Mouse (Mus musculus) thymus, adult 18-20 months (tissue): Measurements from ENCODE around the gene Napsa.

Experiments used
- DNase-seq, 2 experiments: peaks; one replicate each; pipeline ENCODE4 v3.0.0; 2022; ENCODE audit warnings: mixed read lengths in 2 of 2

Gene Napsa

DNA sequence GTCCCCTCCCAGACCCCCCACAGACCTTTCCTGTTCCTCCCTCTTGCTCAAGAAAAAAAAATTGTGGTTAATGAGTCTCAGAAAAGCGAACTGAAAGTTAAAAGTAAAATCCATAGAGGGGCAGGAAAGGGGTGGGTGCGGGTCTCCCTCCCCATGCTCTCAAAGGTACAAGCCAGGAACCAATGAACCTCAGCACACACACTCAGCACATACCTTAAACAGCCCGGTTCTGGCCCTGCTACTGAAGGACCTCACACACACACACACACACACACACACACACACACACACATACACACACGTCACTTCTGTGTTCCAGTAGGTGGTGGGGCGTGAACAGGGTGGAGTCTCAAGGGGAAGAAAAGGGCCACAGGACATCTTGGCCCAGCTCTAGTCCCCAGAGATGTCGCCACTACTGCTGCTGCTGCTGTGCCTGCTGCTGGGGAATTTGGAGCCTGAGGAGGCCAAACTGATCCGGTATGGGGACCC lies at the start of gene Napsa:
TSS of gene Napsa (plus strand) at position 168 of the 489 bp plus-strand sequence.
- peak in 1 of 2 experiments; percentile 23 for DNase-seq

DNA sequence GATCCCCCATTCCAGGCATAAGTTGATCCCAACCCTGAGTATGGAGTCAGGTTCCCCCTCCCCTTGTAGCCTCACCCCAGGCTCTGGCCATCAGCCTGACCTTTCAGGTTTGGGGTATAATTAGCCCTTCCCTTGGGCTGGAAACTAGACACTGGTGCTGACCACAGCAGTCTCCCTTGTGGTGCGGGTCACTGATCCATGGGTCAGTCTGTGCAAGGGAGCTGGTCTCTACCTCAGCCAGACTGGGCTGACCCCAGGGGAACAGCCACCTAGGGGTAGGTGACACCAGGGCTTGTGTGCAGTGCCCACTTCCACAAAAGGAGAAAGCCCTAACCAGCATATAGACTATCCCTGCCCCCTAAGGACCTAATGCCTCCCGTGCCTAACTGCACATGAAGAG lies 49.1 kb upstream of the Napsa start:
- no peak for DNase-seq

DNA sequence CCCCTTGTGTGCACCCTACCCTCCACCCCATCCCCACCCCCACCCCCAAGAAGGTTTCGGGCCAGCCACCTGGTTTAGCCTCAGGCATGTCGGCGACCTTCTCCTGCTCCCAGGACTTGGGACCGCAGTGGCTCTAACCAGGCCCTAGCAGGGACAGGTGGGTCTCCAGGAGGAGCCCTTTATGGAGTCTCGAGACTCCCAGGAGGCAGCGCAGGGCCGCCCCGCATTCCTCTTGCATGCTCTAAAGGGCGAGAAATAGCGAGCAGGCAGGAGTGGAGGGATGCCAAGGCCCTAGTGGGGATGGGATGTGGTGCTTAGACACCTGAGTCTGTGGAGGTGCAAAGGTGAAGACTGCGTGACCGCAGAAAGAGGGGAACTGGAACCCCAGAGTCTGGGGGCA lies 47.7 kb upstream of the Napsa start, which contains the start of gene Mybpc2:
TSS of gene Mybpc2 (minus strand) at position 155 of the 400 bp plus-strand sequence.
- DNase-seq = no peak

DNA sequence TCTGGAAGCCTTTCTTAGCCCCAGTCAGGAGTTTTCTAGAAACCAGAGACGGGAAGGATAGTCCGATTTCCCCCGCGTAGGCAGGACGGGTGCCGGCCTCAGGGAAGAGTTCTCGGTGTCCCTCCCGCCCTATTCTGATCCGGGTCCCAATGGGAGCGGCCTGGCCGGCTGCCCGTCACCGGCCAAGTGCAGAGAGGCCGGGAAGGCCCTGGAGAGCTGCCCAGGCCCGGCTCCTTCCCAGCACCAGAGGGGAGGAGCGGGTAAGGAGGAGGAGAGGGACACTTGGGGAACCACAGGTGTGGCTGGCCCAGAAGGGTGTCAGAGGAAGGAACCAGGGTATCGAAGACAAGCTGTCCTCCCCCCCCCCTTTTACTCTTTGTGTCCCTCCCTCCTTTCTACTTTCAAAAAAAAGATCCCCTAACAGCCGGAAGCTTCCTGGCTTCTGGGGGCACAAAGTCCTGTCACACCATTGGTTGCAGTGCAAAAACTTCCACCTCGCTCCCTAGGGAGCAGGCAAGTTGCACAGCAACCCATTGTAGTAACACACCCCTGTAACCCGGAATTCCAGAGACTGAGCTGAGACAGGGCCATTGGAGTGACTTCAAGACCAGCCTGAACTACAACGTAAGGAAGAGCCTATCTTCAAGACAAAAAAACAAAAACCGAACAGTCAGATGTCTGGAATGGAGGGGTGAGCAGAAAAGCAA lies 46.9 kb upstream of the Napsa start:
- no peak for DNase-seq

DNA sequence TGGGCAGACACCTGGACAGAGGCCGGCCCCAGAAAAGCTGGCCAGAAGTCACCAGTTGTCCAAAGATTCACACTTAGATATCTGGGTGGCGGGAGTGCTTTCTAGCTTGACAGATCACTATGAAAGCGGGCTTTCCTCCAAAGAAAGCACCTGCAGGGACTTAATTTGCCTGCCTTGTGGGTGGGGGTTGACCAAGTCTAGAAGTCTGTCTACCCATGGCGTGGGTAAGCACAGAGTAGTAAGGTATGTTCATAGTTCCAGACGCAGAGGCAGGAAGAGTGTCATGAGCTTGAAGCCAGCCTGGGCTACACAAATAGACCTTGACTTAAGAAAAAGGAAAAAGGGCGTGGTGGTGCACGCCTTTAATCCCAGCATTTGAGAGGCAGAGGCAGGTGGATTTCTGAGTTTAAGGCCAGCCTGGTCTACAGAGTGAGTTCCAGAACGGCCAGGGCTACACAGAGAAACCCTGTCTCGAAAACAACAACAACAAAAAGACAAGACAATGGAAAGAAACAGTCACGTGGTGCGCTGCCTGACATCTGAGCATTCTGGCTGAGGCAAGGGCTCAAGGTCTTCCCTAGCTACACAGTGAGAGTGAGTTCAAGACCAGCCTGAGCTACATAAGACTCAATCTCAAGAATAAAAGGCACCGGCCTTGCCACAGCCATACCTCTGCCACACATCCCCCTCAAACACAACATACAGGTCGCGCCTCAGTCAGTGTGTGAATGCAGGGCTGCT lies 45.6 kb upstream of the Napsa start:
- DNase-seq = no peak

DNA sequence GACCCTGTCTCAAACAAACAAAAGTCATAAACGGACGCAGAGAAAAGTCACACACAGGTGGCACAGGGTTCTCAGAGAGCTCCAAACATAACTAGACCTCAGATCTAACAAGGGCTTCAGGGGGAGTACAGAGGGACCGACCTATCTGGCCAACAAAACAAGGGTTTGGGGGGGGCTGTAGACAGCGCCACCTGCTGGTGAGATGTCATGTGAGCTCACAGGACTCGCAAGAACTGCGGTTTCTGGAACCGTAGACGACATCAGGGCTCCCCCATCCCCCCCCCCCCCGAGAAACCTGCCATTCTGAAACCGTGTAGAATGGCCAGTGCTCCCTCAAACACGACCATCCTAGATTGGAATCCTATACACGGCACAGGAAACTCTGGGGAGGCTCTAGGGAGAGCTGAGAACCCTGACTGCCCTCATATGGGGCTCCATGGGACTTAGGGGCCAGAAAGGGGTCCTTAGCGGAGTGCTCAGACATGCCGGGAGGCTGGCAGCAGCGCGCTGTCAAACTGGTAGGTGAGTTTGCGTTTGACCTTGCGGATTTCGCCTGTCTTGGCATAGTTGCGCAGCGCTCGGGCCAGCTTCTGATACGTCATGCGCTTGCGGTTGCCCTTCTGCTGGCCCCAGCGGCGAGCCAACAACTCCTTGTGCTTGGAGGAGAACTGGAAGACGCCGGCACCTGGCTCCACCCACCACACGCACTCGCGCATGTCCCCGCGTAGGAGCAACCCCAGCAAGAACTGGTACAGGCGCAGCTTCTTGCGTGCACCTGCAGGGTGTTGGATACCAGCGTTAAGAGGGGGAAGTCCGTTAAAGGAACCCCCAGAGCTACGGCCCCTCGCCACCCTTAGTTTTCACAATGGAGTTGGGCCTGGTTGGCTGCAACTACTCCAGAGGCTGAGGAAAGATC lies 44.4 kb upstream of the Napsa start:
- DNase-seq = peak; percentile 75 to 78

DNA sequence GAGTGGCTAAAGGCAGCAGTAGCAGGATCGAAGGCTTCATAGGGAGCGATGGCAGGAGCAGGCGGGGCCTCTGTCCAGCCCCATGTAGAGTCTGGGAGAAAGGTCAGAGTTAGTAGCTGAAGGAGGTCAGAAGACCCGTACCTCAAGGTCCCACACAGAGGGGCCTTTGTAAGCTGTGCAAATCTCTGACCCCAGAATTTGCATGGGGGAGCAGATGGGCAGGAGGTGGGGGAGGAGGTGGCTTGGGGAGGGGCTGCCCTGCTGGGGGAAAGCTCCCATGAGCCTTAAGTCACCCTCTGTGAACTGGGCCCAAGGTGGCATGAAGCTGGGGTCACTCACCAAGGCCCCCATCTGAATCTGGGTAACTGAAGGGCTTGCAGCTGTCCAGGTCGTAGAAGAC lies 42.7 kb upstream of the Napsa start:
- no peak for DNase-seq

DNA sequence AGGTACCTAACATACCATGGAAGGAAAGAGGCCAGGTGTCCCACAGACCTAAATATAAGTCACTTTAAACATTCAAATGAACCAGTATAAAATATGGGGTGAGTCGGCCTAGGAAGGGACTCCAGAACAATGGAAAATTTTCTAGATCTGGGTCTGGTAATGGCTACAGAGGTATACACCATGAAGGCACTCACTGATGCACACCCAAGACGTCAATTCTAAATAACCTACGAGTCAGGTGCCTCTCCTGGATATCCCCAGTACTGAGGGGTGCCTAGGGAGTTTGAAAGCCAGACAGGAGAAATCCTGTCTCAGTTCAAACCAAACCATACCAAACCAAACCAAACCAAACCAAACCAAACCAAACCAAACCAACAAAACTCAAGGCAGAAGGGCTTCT lies 41.7 kb upstream of the Napsa start:
- no peak for DNase-seq

DNA sequence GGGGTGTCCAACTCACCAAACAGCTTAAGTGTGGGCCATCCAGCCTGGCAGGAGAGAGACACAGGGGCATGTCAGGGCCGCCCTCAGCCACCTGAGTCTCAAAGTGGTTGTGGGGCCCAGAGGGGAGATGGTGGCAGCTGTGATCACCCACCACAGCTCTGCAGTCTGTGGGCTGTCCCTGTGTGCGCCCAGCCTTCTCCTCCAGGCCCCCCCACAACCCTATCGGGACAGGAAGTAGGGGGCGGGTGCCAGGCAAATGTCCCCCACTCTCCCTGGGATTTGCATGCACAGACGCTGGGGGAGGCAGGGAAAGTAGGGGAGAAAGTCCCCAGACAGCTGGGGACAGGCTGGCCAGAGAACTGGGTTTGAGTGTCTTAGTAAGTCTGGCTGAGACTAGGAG lies 41.0 kb upstream of the Napsa start:
- no peak for DNase-seq

DNA sequence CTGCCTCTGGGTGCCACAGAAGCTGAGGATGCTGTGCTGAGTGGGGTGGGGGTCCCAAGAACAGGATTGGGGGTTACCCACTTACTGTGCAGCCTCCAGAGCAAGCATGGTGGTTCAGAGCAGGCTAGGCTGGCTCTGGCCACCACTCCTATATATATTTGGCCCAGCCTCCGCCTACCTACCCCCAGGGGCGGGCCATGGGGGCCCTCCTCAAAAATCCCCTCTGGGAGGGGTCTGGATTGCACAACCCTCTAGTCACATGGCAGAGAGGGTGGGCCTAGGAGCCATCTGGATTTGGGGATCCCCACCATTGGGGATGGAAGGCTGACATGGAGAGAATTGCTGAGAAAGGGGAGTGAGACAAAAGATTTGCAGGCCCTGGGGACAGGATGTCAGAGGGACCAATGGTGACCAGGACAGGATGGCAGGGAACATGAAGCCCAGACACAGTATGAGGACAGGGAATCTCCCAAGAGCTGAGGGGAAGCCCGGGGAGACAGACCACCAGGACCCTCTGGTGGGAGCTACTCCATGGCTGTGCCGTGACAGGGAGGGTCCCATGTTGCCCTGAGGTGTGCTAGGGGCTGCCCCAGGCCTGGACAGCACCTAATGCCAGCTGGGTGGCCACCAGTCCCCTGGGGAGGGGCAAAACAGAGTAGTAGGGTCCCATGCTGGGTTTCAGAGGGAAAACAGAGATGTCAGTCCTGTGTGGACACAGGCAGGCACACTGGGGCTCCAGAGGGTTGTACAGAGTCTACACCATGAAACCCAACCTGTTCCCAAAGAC lies 40.0 kb upstream of the Napsa start, which contains the start of gene Spib:
TSS of gene Spib (minus strand) at position 126 of the 787 bp plus-strand sequence.
- DNase-seq = no peak

DNA sequence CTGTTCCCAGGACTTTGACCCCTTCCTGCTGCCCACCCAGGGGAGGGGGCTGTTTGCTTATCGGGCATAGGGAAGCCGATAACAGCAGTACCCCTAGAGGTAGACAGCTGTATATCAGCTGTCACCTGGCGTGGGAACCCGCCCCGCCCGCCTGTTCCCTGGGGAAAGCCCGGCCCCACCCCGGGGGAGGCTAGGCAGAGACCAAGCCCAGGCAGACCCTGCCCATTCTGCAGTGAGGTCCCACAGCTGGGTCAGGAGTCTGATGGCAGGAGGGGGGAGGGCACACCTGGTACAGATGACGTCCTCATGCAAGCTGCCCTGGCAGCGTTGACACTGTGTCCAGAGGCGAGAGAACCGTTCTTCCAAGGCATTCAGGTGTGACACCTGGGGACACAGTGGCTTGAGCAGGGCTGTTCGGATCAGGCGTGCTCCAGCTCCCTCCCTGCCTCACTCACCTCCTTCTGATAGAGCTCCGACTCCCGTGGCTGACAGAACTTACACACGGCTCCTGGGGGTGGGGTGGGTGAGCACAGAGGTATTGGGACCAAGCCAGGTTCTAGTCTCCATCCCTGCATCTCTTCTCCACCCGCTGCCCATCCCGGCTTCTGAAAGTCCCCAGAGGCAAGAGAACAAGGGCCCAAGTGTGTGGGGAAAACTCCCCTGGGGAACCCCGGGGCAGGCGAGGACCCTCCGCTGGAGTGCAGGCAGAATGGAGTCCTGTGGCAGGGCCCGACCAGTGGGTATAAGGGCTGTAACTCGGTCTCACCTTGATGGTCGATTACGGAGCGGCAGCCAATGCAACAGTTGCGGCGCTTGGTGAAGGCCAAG lies 39.0 kb upstream of the Napsa start:
- DNase-seq = no peak

DNA sequence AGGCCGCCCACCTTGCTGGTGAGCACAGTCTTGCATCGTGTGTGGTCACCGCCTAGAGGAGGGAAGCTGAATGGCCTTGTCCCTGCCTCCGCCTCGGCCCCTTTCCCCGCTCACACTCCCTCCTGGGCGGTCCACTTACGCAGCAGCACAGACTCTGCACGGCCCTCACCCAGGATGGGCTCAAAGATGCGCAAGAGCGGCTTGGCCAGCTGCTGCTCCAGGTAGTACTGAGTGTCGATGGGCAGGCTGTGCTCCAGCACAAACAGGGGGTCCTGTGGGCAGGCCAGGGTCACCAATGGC lies 38.5 kb upstream of the Napsa start:
- DNase-seq = no peak

DNA sequence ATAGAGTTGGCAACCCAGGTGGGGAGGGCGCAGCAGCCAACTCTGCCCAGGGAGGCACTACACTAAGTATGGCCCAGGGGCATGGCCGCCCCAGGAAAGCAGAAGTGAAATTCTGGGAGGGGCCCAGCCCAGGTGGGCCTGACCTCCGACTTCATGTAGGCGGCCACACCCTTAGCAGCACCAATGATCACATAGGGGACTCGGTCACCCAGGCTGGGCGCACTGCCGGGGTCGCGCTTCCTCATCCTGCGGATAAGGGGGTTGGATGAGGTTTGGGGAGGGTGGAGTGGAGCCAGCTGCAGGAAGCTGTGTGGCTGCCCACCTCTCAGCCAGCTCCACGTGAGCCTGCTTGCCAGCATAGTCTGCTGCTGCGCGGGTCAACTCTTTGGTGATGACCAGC lies 37.9 kb upstream of the Napsa start:
- no peak for DNase-seq

DNA sequence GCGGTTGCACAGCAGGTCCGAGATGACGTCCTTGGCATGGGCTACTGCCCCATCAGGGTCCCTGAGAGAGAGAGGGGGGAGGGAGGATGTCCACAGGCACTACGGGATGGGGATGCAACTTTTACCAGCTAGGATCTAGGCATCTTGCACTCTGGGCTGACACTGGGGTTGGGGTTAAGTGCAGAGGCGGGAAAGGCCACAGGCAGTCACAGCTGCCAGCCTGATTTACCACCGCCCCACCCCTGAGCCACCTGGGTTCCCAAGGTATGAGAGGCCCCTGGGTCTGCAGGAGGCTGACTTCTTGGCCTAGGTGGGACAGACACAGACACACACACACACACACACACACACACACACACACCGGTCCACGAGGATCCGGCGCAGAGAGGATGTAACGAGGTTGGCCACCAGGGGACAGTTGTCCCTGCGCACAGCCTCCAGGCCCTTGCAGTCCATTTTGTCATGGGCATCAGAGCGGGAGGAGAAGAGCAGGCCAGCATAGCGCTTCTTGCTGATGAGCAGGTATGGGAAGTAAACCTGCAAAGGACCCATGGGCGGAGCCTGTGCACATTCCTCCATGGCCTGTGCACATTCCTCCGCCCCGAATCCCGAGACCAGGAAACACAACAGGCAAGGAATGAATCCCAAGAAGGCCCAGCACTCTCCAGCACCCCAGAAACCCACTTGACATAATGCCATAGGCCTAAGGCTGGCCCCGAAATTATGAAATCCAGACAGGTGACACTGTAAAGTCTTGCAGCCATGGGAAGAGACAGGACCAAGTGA lies 37.3 kb upstream of the Napsa start:
- DNase-seq = no peak

DNA sequence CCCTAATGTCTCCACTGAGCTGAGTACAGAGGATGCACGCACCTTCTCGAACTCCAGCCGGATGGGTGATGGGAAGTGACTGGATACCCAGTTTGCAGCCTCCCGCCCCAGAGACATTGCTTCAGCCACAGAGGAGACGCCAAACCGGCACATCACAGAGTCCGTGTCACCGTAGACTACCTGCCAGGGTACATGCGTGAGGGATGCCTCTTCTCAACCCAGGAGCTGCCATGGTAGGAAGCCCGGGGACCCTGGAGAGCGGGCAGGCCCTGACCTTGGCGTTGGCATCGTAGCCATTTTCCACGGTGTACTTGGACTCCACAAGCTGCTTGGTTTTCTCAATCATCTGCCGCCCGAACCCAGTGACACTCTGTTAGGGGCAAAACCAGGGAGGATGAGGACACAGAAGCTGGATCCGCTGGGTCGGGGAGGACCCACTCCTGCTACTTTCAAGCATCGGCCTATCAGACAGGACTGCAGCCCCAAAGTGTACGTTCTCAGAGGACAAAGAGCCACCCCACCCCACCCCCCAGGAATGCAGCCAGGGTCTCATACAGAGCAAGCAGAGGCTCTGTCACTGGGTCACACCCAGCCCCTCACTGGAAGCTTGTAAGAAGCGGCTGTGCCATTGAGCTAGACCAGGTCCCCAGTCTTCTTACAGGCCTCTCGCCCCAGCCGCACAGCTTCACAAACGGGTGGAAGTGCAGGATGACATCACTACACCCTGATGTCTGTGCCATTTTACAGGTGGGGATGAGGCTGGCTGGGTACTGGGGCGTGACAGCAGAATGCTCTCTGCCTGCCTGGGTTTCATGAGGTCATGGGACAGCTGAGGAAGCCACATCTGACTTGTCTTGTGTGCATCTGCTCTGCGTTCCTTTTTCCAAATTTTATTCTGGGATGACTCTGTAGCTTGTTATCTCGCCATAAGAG lies 36.3 kb upstream of the Napsa start:
- DNase-seq = no peak

DNA sequence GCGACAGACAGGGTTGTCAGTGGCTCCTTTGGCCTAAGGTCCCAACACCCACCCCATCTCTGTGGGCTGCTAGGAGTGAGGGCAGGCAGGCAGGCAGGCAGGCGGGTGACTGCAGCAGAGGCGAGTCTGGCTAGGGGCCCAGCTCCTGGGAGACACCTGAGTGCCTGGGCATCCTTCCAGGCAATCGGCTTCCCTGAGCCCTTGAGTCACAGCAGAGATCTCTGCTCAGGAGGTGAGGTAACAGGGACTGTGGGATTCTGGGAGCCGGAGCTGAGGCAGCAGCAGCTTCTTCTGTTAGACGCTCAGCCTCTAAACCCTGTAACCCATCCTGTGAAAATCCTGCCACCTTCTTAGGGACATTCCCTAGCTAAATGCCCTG lies 35.6 kb upstream of the Napsa start:
- no peak for DNase-seq

DNA sequence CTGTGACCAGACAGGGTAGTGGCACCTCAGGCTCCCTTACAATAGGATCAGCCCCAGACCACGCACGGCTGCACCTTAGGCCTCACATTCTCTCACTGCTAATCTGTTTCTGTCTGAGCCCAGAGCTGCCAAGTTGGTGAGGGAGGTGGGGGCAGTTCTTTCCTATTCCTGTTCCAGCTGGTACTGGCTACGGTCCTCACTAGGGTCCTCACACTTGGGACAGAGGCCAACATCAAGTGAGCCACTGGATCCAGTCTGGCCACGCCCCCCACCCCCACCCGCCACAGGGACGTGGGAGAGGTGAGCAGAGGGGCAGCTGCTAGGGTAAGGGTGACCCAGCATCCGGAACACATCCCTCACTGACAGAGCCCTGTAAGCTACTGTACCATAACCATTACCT lies 35.2 kb upstream of the Napsa start:
- no peak for DNase-seq

DNA sequence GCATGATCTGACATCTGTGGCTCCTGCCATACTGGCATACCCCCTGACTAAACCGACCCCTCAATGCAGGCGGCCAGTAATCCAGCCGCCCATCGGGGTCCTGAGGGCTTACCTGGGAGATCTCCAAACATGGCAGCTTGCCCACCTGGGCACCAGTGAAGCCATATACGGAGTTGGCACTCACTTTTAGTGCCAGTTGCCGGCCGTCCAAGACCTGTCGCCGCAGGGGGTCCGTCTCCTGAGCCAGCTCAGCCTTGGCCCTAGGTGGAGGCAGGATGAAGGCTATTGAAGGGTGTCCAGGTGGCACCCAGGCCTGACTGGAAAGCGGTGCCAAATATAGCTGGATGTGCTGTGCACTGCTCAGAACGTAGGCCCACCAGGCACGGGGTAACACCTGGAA lies 34.7 kb upstream of the Napsa start:
- no peak for DNase-seq

DNA sequence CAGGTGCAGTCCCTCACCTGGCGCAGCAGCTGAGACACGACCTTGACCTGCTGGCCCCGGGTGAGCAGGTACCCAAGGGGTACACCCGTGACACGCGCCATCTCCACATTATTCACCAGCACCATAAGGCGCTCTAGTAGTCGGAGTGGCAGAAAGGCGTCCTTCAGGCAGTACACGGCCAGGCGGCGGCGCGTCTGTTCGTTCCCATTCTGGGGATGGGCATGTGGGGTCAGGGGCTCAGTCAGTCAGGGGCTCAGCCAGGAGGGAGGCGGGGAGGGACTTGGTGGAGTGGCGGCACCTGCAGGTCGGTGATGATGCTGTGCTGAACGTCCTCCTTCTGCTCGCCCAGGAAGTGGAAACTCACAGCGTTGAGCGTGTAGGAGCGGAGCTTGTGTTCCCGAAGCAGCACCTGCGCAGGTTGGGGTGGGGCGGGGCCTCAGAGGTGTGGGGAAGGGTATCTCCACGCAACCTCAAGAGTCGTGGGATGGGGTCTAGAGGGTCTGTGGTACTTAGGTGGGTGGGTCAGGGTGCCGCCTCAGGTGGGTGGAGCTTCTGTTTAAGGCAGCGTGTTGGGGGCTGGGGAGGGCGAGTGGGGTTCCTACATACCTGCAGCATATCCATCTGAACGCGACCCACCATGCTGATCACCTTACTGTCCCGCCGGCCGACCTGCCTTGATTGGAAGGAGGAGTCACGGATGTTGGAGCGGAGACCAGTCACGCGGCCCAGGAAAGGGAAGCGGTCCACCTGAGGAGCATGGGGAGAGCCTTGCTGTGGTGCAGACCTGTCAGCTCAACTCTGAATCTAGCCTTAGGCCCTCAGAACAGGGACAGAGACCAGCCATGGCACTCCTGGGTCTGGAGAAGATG lies 33.2 kb upstream of the Napsa start:
- DNase-seq = no peak
